Mouse (Mus musculus) neural tube, embryonic 12.5 days (tissue): Measurements from ENCODE around the gene Tmem94. TPM values are rescaled to one million over a fixed set of nuclear protein-coding genes. Genes with fewer than 3 reads are reported as not detected.

Experiments used
- ATAC-seq: fragments of 200-750 bp; cut with Nextera tagmentation; 2 replicates; pipeline ENCODE4 v1.8.0; 2017; ENCODE audit warnings: low read depth, mild to moderate bottlenecking, moderate TSS enrichment, moderate library complexity; ENCODE audit not compliant: low FRiP score
- H3K27ac ChIP-seq: fragments of 300-500 bp; sonication (generic); 2 replicates; pipeline ENCODE4 v1.5.1; 2016
- H3K27me3 ChIP-seq: fragments of 300-500 bp; sonication (generic); replicated peaks from 2 replicates; pipeline ENCODE4 v1.6.1; 2016; ENCODE audit warnings: mild to moderate bottlenecking
- H3K36me3 ChIP-seq: fragments of 300-500 bp; sonication (generic); 2 replicates; pipeline ENCODE4 v1.6.1; 2016; ENCODE audit warnings: mild to moderate bottlenecking
- H3K4me1 ChIP-seq: fragments of 300-500 bp; sonication (generic); 2 replicates; pipeline ENCODE4 v1.6.1; 2016
- H3K4me2 ChIP-seq: fragments of 300-500 bp; sonication (generic); replicated peaks from 2 replicates; pipeline ENCODE4 v1.6.1; 2016; ENCODE audit warnings: mild to moderate bottlenecking
- H3K4me3 ChIP-seq: fragments of 300-500 bp; sonication (generic); 2 replicates; pipeline ENCODE4 v1.5.1; 2016
- H3K9ac ChIP-seq: fragments of 300-500 bp; sonication (generic); 2 replicates; pipeline ENCODE4 v1.6.1; 2016; ENCODE audit warnings: mild to moderate bottlenecking
- H3K9me3 ChIP-seq: fragments of 300-500 bp; sonication (generic); 2 replicates; pipeline ENCODE4 v1.6.1; 2016; ENCODE audit warnings: mild to moderate bottlenecking
- WGBS: fragments of 180-500 bp; shearing (Covaris S2); methylation state at CpG from one replicate; pipeline ENCODE4 v1.1.7; 2016; 5-methylcytosine and 5-hydroxymethylcytosine counted together
- polyA plus RNA-seq: library from polyadenylated mRNA; unstranded; fragments of >200 nt; fragmentation: Nextera tagmentation; extraction: Ambion mirVana; gene quantifications from 2 replicates; pipeline ENCODE4 v1.2.1, GENCODE M21; 2016

Tmem94 gene
- polyA plus RNA-seq, result 32.6 and 34.7 TPM in 2 replicates

- ATAC-seq, result peak; percentile 97
- no peaks in the 10 kb centered on the region for H3K36me3 ChIP-seq
- WGBS, result under 1% methylated on average over 32 of the region's 32 CpGs
Observed at GRCm38 (mm10) chr11:115765103-115765606, at the start of gene Tmem94. TSS of gene Tmem94 (plus strand) at chr11:115765433.

GRCm38 (mm10) chr11:115716410-115717338, 48.6 kb upstream of the Tmem94 start:
- WGBS, result 76% methylated on average over 15 of the region's 15 CpGs
- no peak overlapping the region for H3K9ac ChIP-seq
- no peak overlapping the region for H3K4me2 ChIP-seq
- no peak for ATAC-seq
- no peak overlapping the region for H3K27ac ChIP-seq
- no peak overlapping the region for H3K4me3 ChIP-seq
- no peaks in the 10 kb centered on the region for H3K4me1 ChIP-seq
- H3K27me3 ChIP-seq, result no peaks in the 10 kb centered on the region
- H3K36me3 ChIP-seq, result no peaks in the 10 kb centered on the region
- no peaks in the 10 kb centered on the region for H3K9me3 ChIP-seq

More at GRCm38 (mm10) chr11:115765103-115765606, at the start of gene Tmem94:
- H3K9ac ChIP-seq, result peak within 1 kb of the TSS; percentile 95
- H3K27me3 ChIP-seq, result no peaks in the 10 kb centered on the region
- H3K4me3 ChIP-seq, result peak within 1 kb of the TSS; percentile 77
- H3K9me3 ChIP-seq, result no peaks in the 10 kb centered on the region
- H3K4me1 ChIP-seq, result peaks cover 20% of the 10 kb centered on the region
- H3K4me2 ChIP-seq, result peak within 1 kb of the TSS; percentile 78
- peak within 1 kb of the TSS; percentile 75 for H3K27ac ChIP-seq

- no peak for ATAC-seq
- no peaks in the 10 kb centered on the region for H3K4me1 ChIP-seq
- no peaks in the 10 kb centered on the region for H3K27me3 ChIP-seq
- H3K4me3 ChIP-seq, result no peak overlapping the region
- no peak overlapping the region for H3K4me2 ChIP-seq
- no peaks in the 10 kb centered on the region for H3K36me3 ChIP-seq
- no peaks in the 10 kb centered on the region for H3K9me3 ChIP-seq
- WGBS, result 59% methylated on average over 8 of the region's 8 CpGs
- no peak overlapping the region for H3K9ac ChIP-seq
- H3K27ac ChIP-seq, result no peak overlapping the region
Observed at GRCm38 (mm10) chr11:115717660-115718390, 47.4 kb upstream of the Tmem94 start.

GRCm38 (mm10) chr11:115722638-115723037, 42.6 kb upstream of the Tmem94 start:
- WGBS, result 22% methylated on average over 14 of the region's 14 CpGs
- Histone ChIP-seq H3K4me1 (no peaks in the 10 kb centered on the region), H3K27me3 (no peaks in the 10 kb centered on the region), H3K9me3 (no peaks in the 10 kb centered on the region), H3K4me3 (no peak overlapping the region), H3K27ac (no peak overlapping the region), H3K36me3 (no peaks in the 10 kb centered on the region), H3K4me2 (peak overlapping the region; percentile 33), H3K9ac (no peak overlapping the region)
- ATAC-seq, result no peak

- Histone ChIP-seq H3K9ac (no peak overlapping the region), H3K36me3 (no peaks in the 10 kb centered on the region), H3K4me3 (no peak overlapping the region), H3K4me2 (0 out of 2 replicates have a peak overlapping the region, but pooled peaks have one; percentile 33), H3K4me1 (no peaks in the 10 kb centered on the region), H3K27me3 (no peaks in the 10 kb centered on the region), H3K9me3 (no peaks in the 10 kb centered on the region), H3K27ac (no peak overlapping the region)
- WGBS, result 71% methylated on average over 2 of the region's 2 CpGs
- ATAC-seq, result no peak
Observed at GRCm38 (mm10) chr11:115723231-115723630, 42.0 kb upstream of the Tmem94 start.

GRCm38 (mm10) chr11:115734041-115734686, 31.1 kb upstream of the Tmem94 start:
- no peak overlapping the region for H3K27ac ChIP-seq
- no peak overlapping the region for H3K4me3 ChIP-seq
- H3K4me2 ChIP-seq, result no peak overlapping the region
- H3K27me3 ChIP-seq, result no peaks in the 10 kb centered on the region
- 65% methylated on average over 11 of the region's 11 CpGs for WGBS
- ATAC-seq, result no peak
- no peaks in the 10 kb centered on the region for H3K9me3 ChIP-seq
- no peak overlapping the region for H3K9ac ChIP-seq
- peaks cover 9% of the 10 kb centered on the region for H3K4me1 ChIP-seq
- no peaks in the 10 kb centered on the region for H3K36me3 ChIP-seq

- ATAC-seq, result no peak
Observed at GRCm38 (mm10) chr11:115737608-115738208, 27.5 kb upstream of the Tmem94 start.

GRCm38 (mm10) chr11:115738275-115738885, 26.9 kb upstream of the Tmem94 start:
- 48% methylated on average over 13 of the region's 13 CpGs for WGBS
- Histone ChIP-seq H3K27me3 (no peaks in the 10 kb centered on the region), H3K4me3 (no peak overlapping the region), H3K27ac (no peak overlapping the region), H3K9ac (no peak overlapping the region), H3K4me1 (peaks cover 9% of the 10 kb centered on the region), H3K9me3 (no peaks in the 10 kb centered on the region), H3K36me3 (no peaks in the 10 kb centered on the region), H3K4me2 (no peak overlapping the region)
- ATAC-seq, result no peak

More at GRCm38 (mm10) chr11:115737608-115738208, 27.5 kb upstream of the Tmem94 start:
- Histone ChIP-seq H3K4me3 (no peak overlapping the region), H3K9me3 (no peaks in the 10 kb centered on the region), H3K9ac (no peak overlapping the region; the same call in 1 of the 2 replicates), H3K36me3 (no peaks in the 10 kb centered on the region), H3K27ac (no peak overlapping the region), H3K4me2 (no peak overlapping the region), H3K27me3 (no peaks in the 10 kb centered on the region), H3K4me1 (peaks cover 9% of the 10 kb centered on the region)
- WGBS, result 35% methylated on average over 10 of the region's 10 CpGs

GRCm38 (mm10) chr11:115741070-115741469, 24.2 kb upstream of the Tmem94 start:
- Histone ChIP-seq H3K9ac (no peak overlapping the region), H3K4me3 (no peak overlapping the region), H3K9me3 (no peaks in the 10 kb centered on the region), H3K4me2 (no peak overlapping the region), H3K4me1 (peaks cover 9% of the 10 kb centered on the region), H3K27me3 (no peaks in the 10 kb centered on the region), H3K27ac (no peak overlapping the region), H3K36me3 (no peaks in the 10 kb centered on the region)
- no peak for ATAC-seq
- 92% methylated on average over 11 of the region's 11 CpGs for WGBS

- H3K36me3 ChIP-seq, result no peaks in the 10 kb centered on the region
- H3K4me1 ChIP-seq, result peaks cover 5% of the 10 kb centered on the region
- H3K9me3 ChIP-seq, result no peaks in the 10 kb centered on the region
- WGBS, result 89% methylated on average over 9 of the region's 9 CpGs
- no peak overlapping the region for H3K9ac ChIP-seq
- no peak overlapping the region for H3K4me2 ChIP-seq
- H3K27me3 ChIP-seq, result no peaks in the 10 kb centered on the region
- ATAC-seq, result no peak
- H3K4me3 ChIP-seq, result no peak overlapping the region
- no peak overlapping the region for H3K27ac ChIP-seq
Observed at GRCm38 (mm10) chr11:115742926-115743325, 22.3 kb upstream of the Tmem94 start.

GRCm38 (mm10) chr11:115744385-115744784, 20.8 kb upstream of the Tmem94 start:
- no peak overlapping the region for H3K27ac ChIP-seq
- no peak overlapping the region for H3K9ac ChIP-seq
- no peak overlapping the region for H3K4me3 ChIP-seq
- no peak overlapping the region for H3K4me2 ChIP-seq
- no peaks in the 10 kb centered on the region for H3K27me3 ChIP-seq
- H3K36me3 ChIP-seq, result no peaks in the 10 kb centered on the region
- H3K9me3 ChIP-seq, result no peaks in the 10 kb centered on the region
- ATAC-seq, result no peak
- 90% methylated on average over 5 of the region's 5 CpGs for WGBS
- no peaks in the 10 kb centered on the region for H3K4me1 ChIP-seq
